Mouse (Mus musculus) effector memory CD4-positive, alpha-beta T cell, adult 5 months (primary cell): ENCODE data around the gene Eif2b2. TPM values are rescaled to one million over a fixed set of nuclear protein-coding genes. Genes with fewer than 3 reads are reported as not detected.

Experiments used
- polyA plus RNA-seq: library from polyadenylated mRNA; unstranded; fragments of 100-300 nt; shearing (Covaris generic); gene quantifications from one replicate; pipeline ENCODE4 v1.2.1, GENCODE M21; 2017

The Eif2b2 gene
- polyA plus RNA-seq, result 71.5 TPM

GRCm38 (mm10) chr12:85219236-85219904, at the start of gene Eif2b2:
TSS of gene Eif2b2 (plus strand) at chr12:85219481.

GRCm38 (mm10) chr12:85177740-85178239, 41.5 kb upstream of the Eif2b2 start, which contains the start of gene Pgf:
TSS of gene Pgf (minus strand) at chr12:85177790.

GRCm38 (mm10) chr12:85270319-85270718, 51.0 kb downstream of the Eif2b2 start, which contains the start of gene Mlh3:
TSS of gene Mlh3 (minus strand) at chr12:85270599.

Other genes starting within 250 kb of the Eif2b2 start
- gene Fcf1, start 248.6 kb upstream of the Eif2b2 start, polyA plus RNA-seq, result 93.3 TPM
- gene Arel1, start 248.6 kb upstream of the Eif2b2 start, polyA plus RNA-seq, result 23.0 TPM
- gene Ylpm1, start 223.2 kb upstream of the Eif2b2 start, polyA plus RNA-seq, result 30.7 TPM
- 4.6 TPM for gene Prox2, start 108.7 kb upstream of the Eif2b2 start, polyA plus RNA-seq
- gene Dlst, start 108.6 kb upstream of the Eif2b2 start, polyA plus RNA-seq, result 99.3 TPM
- gene Rps6kl1, start 68.2 kb upstream of the Eif2b2 start, polyA plus RNA-seq, result 1.9 TPM
- not detected for gene Pgf, start 41.7 kb upstream of the Eif2b2 start, polyA plus RNA-seq
- 3.9 TPM for gene Mlh3, start 51.1 kb downstream of the Eif2b2 start, polyA plus RNA-seq
- 33.0 TPM for gene Acyp1, start 69.0 kb downstream of the Eif2b2 start, polyA plus RNA-seq
- gene Zc2hc1c, start 69.1 kb downstream of the Eif2b2 start, polyA plus RNA-seq, result 0.19 TPM
- gene Nek9, start 119.9 kb downstream of the Eif2b2 start, polyA plus RNA-seq, result 26.1 TPM
- 209 TPM for gene Tmed10, start 155.4 kb downstream of the Eif2b2 start, polyA plus RNA-seq